Mouse (Mus musculus): ENCODE measurements at regions not wholly inside any gene's neighbourhood (a gene's known extent, or its start where the extent isn't known, plus 50 kb on each side); places are given as distances from the start of the nearest gene placed in this dataset.

GRCm38 (mm10) chr14:67153621-67154020, 1144.6 kb upstream of the Gulo start:
- no peak overlapping the region for H3K4me3 ChIP-seq
- H3K27me3 ChIP-seq (replicated peaks), result no peaks in the 10 kb centered on the region
- H3K9me3 ChIP-seq (replicated peaks), result no peaks in the 10 kb centered on the region
- 43% methylated on average over 3 of the region's 3 CpGs for WGBS
- no peak overlapping the region for H3K9ac ChIP-seq
- peaks cover 13% of the 10 kb centered on the region for H3K4me1 ChIP-seq (replicated peaks)
- no peak overlapping the region for H3K4me2 ChIP-seq
- H3K36me3 ChIP-seq, result no peaks in the 10 kb centered on the region
- H3K27ac ChIP-seq (ENCODE audit: poor library complexity, severe bottlenecking), result no peak overlapping the region
- ATAC-seq (ENCODE audit: insufficient number of reproducible peaks, low FRiP score), result no peak

DNA sequence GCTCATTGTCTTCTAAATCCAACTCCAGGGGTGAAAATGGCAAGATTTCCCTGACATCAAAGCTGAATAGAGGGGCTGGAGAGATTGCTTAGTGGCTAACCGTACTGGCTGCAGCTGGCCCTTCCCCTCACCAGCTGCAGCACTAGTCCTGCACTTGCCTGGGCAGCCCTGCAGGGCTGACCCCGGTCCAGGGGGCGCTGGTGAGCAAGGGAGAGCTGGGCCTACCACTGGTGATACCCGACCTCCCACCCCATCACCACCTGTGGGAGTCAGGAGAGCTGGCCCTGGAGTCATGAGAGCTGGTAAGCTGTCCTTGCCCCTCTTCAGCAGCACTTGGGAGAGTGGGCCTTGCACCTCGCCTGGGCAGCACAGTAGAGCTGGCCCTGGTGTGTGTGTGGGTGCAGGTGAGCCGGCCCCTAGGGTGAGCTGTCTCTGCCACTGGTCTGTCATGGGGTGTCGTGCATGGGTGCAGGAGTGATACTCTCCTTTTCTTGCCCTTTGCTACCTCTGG, 1141.0 kb upstream of the Gulo start:
- H3K9ac ChIP-seq, result no peak overlapping the region
- H3K27me3 ChIP-seq (replicated peaks), result no peaks in the 10 kb centered on the region
- no peaks in the 10 kb centered on the region for H3K9me3 ChIP-seq (replicated peaks)
- no peak overlapping the region for H3K4me2 ChIP-seq
- WGBS, result 48% methylated on average over 7 of the region's 7 CpGs
- no peak overlapping the region for H3K4me3 ChIP-seq
- H3K4me1 ChIP-seq (replicated peaks), result peaks cover 6% of the 10 kb centered on the region
- ATAC-seq (ENCODE audit: insufficient number of reproducible peaks, low FRiP score), result no peak
- H3K36me3 ChIP-seq, result no peaks in the 10 kb centered on the region
- H3K27ac ChIP-seq (ENCODE audit: poor library complexity, severe bottlenecking), result no peak overlapping the region

- no peak overlapping the region for H3K9ac ChIP-seq
- H3K9me3 ChIP-seq (replicated peaks), result no peaks in the 10 kb centered on the region
- H3K27me3 ChIP-seq (replicated peaks), result no peaks in the 10 kb centered on the region
- no peaks in the 10 kb centered on the region for H3K36me3 ChIP-seq
- H3K4me1 ChIP-seq (replicated peaks), result peaks cover 6% of the 10 kb centered on the region
- no peak for ATAC-seq (ENCODE audit: insufficient number of reproducible peaks, low FRiP score)
- no peak overlapping the region for H3K4me3 ChIP-seq
- 86% methylated on average over 8 of the region's 8 CpGs for WGBS
- no peak overlapping the region for H3K27ac ChIP-seq (ENCODE audit: poor library complexity, severe bottlenecking)
- H3K4me2 ChIP-seq, result no peak overlapping the region
Measured at GRCm38 (mm10) chr14:67149091-67149490, 1140.1 kb upstream of the Gulo start.

DNA sequence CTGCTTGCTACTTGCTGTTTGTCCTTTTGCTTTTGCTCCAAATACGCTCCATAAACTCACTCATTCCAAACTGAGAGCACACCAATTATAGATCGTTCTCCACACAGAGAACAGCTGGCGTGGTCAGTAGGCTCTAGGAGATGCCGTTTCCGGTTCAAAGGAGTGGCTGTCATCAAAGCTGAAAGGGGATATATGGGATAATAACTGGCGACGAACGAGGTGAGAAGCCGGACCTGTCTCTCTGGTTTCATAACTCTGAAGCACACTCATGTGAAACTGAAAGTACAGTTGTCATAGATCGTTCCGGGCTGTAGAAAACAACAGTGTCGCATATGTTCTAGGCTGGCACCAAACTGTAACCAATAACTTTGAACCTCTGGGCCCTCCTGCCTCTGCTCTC, 1137.6 kb upstream of the Gulo start:
- Histone ChIP-seq H3K27me3 (replicated peaks) (no peaks in the 10 kb centered on the region), H3K36me3 (no peaks in the 10 kb centered on the region), H3K9me3 (replicated peaks) (no peaks in the 10 kb centered on the region), H3K9ac (no peak overlapping the region), H3K4me3 (no peak overlapping the region), H3K4me1 (replicated peaks) (peaks cover 6% of the 10 kb centered on the region), H3K27ac (ENCODE audit: poor library complexity, severe bottlenecking) (no peak overlapping the region), H3K4me2 (no peak overlapping the region)
- WGBS, result 83% methylated on average over 12 of the region's 12 CpGs
- no peak for ATAC-seq (ENCODE audit: insufficient number of reproducible peaks, low FRiP score)

GRCm38 (mm10) chr14:67145046-67145445, 1136.0 kb upstream of the Gulo start:
- no peak overlapping the region for H3K4me3 ChIP-seq
- no peaks in the 10 kb centered on the region for H3K9me3 ChIP-seq (replicated peaks)
- no peak overlapping the region for H3K9ac ChIP-seq
- peaks cover 13% of the 10 kb centered on the region for H3K4me1 ChIP-seq (replicated peaks)
- no peak overlapping the region for H3K27ac ChIP-seq (ENCODE audit: poor library complexity, severe bottlenecking)
- no peaks in the 10 kb centered on the region for H3K27me3 ChIP-seq (replicated peaks)
- WGBS, result 84% methylated on average over 6 of the region's 6 CpGs
- H3K36me3 ChIP-seq, result no peaks in the 10 kb centered on the region
- ATAC-seq (ENCODE audit: insufficient number of reproducible peaks, low FRiP score), result no peak
- no peak overlapping the region for H3K4me2 ChIP-seq

- Histone ChIP-seq H3K4me3 (no peak overlapping the region), H3K27ac (ENCODE audit: poor library complexity, severe bottlenecking) (no peak overlapping the region), H3K36me3 (no peaks in the 10 kb centered on the region), H3K4me1 (replicated peaks) (peaks cover 13% of the 10 kb centered on the region), H3K27me3 (replicated peaks) (no peaks in the 10 kb centered on the region), H3K9ac (no peak overlapping the region), H3K9me3 (replicated peaks) (no peaks in the 10 kb centered on the region), H3K4me2 (no peak overlapping the region)
- 73% methylated on average over 4 of the region's 4 CpGs for WGBS
- no peak for ATAC-seq (ENCODE audit: insufficient number of reproducible peaks, low FRiP score)
Measured at GRCm38 (mm10) chr14:67144461-67144985, 1135.5 kb upstream of the Gulo start.

DNA sequence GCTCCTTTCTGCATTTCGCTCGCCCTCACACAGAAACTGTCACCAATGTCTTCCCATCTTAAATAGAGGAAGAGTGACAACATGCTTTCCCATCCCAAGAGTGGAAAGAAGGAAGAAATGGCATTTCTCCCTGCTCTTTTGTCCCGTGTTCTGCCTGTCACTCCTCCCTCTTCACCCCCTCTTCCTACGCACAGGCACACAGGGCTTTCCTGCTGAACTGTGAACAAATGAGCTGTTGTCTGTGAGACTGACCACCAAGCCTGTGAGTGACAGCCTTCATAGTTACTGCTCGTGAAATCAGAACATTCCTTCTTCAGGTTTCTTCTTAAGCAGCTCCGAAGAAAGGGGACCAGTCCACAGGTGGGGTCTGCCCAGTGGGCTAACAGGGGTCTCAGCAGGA, 1134.8 kb upstream of the Gulo start:
- Histone ChIP-seq H3K4me1 (replicated peaks) (peaks cover 13% of the 10 kb centered on the region), H3K4me2 (no peak overlapping the region), H3K27ac (ENCODE audit: poor library complexity, severe bottlenecking) (no peak overlapping the region), H3K27me3 (replicated peaks) (no peaks in the 10 kb centered on the region), H3K9me3 (replicated peaks) (no peaks in the 10 kb centered on the region), H3K9ac (no peak overlapping the region), H3K4me3 (no peak overlapping the region), H3K36me3 (no peaks in the 10 kb centered on the region)
- ATAC-seq (ENCODE audit: insufficient number of reproducible peaks, low FRiP score), result no peak
- WGBS, result 62% methylated on average over 6 of the region's 6 CpGs

- no peak overlapping the region for H3K4me2 ChIP-seq
- no peaks in the 10 kb centered on the region for H3K27me3 ChIP-seq (replicated peaks)
- H3K9ac ChIP-seq, result no peak overlapping the region
- H3K4me1 ChIP-seq (replicated peaks), result peaks cover 13% of the 10 kb centered on the region
- no peak for ATAC-seq (ENCODE audit: insufficient number of reproducible peaks, low FRiP score)
- no peaks in the 10 kb centered on the region for H3K9me3 ChIP-seq (replicated peaks)
- no peaks in the 10 kb centered on the region for H3K36me3 ChIP-seq
- no peak overlapping the region for H3K27ac ChIP-seq (ENCODE audit: poor library complexity, severe bottlenecking)
- 77% methylated on average over 6 of the region's 6 CpGs for WGBS
- H3K4me3 ChIP-seq, result no peak overlapping the region
Measured at GRCm38 (mm10) chr14:67142556-67143250, 1133.7 kb upstream of the Gulo start.

DNA sequence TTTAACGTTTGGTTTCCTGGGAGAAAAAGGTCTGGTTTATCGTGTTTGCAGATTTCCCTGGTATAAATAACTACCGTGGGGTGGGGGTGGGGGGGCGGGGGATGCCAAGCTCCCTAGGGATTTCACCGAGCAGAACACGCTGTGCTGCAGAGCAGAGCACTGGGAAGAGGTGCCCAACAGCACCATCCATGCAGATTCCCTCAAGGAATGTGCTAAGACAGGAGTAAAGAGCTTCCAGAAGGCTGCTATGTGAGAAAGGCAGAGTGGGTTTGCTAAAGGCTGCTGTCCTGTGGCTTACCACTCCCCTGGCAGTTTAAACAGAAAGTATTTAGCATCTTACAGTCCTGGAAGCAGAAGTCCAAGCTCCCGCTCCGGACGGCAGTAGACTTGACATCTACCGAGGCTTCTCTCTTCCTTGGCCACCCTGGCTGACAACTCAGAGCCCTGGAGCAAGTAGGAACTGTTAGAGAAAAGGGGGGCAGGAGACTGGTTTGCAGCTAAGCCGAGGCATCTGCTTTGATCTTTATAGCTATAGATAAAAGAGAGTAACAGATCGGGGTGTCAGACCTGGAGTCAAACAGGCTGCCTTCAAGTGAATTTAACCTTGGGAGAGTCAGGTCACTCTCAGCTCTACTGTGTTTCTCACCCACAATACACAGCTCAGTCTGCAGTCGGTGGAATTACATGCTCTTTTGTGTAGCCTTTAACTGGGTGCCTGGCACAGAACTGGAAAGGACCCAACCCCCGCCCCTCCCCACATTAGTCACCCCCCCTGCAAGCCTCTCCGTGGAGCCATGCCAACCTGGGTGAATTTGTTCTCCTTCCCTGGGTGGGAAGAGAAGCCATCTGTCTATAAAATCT, 1132.8 kb upstream of the Gulo start:
- ATAC-seq (ENCODE audit: insufficient number of reproducible peaks, low FRiP score), result no peak
- Histone ChIP-seq H3K27ac (ENCODE audit: poor library complexity, severe bottlenecking) (no peak overlapping the region), H3K9me3 (replicated peaks) (no peaks in the 10 kb centered on the region), H3K4me3 (no peak overlapping the region), H3K4me2 (peak overlapping the region; percentile 41), H3K27me3 (replicated peaks) (no peaks in the 10 kb centered on the region), H3K9ac (no peak overlapping the region), H3K36me3 (no peaks in the 10 kb centered on the region), H3K4me1 (replicated peaks) (peaks cover 13% of the 10 kb centered on the region)
- 21% methylated on average over 15 of the region's 15 CpGs for WGBS

DNA sequence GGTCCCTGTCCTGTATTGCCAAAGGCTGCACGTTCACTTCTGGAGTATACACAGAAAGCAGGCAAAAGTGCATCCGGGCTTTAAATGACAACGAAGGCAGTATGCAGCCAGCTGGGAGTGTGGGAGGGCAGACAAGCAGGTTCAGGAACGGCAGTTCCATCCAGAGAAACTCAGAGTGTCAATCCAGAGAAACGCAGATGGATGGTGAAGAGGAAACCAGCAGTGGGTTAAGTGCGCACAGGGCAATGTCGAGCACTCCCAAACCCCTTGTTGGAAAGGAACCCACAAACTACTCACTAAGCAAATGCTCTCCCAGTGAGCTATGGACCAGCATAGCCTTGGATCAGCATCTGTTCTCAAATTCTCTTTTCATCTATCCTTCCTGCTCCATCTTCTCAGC, 1132.1 kb upstream of the Gulo start:
- no peaks in the 10 kb centered on the region for H3K9me3 ChIP-seq (replicated peaks)
- H3K9ac ChIP-seq, result no peak overlapping the region
- no peak overlapping the region for H3K4me2 ChIP-seq
- H3K4me1 ChIP-seq (replicated peaks), result peaks cover 17% of the 10 kb centered on the region
- ATAC-seq (ENCODE audit: insufficient number of reproducible peaks, low FRiP score), result no peak
- H3K36me3 ChIP-seq, result no peaks in the 10 kb centered on the region
- no peaks in the 10 kb centered on the region for H3K27me3 ChIP-seq (replicated peaks)
- H3K4me3 ChIP-seq, result no peak overlapping the region
- no peak overlapping the region for H3K27ac ChIP-seq (ENCODE audit: poor library complexity, severe bottlenecking)
- 70% methylated on average over 7 of the region's 7 CpGs for WGBS

DNA sequence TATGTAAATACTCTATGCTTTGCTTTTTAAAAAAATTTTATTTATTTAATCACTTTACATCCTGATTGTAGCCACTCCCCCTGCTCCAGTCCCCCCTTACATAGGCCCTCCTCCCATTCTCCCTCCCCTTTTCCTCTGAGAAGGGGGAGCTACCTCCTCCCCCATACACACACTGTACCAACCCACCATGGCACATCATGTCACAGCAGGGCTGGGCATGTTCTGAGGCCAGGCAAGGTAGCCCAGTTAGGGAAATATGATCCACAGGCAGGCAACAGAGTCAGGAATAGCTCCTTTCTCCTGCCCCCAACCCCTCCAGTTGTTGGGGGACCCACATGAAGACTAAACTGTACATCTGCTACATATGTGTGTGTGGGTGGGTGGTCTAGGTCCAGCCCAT, 1130.7 kb upstream of the Gulo start:
- Histone ChIP-seq H3K9ac (no peak overlapping the region), H3K9me3 (replicated peaks) (no peaks in the 10 kb centered on the region), H3K36me3 (no peaks in the 10 kb centered on the region), H3K4me1 (replicated peaks) (peaks cover 32% of the 10 kb centered on the region), H3K27me3 (replicated peaks) (no peaks in the 10 kb centered on the region), H3K27ac (ENCODE audit: poor library complexity, severe bottlenecking) (no peak overlapping the region), H3K4me2 (no peak overlapping the region), H3K4me3 (no peak overlapping the region)
- ATAC-seq (ENCODE audit: insufficient number of reproducible peaks, low FRiP score), result no peak
